In genomic region chr16:22596394-22596793, GRCm38 (mm10) we compare ENCODE assay signal across 11 mouse cellular contexts.
"Had no signal": no experiment of that assay in that cellular context is flagged by ENCODE, and none has a peak within 500 bp of the region (broad histone marks: within the 10 kb centered on the region; RNA-seq: fewer than 3 reads in every experiment).

No protein-coding gene starts in this region.

- DNase-seq: kidney, postnatal 25 days; layer of hippocampus, adult 9-11 months; liver; lung, adult 18-20 months; lung, postnatal 10 days; lung, postnatal 36 days; right cerebral cortex, adult 18-20 months; right cerebral cortex, postnatal 14 days; right cerebral cortex, postnatal 4 days; thymus, adult 18-20 months; thymus, postnatal 36 days had no signal
